Mouse (Mus musculus) gastrocnemius, postnatal 36 days (tissue): ENCODE measurements around the gene Sgpp2. TPM values are rescaled to one million over a fixed set of nuclear protein-coding genes. Genes with fewer than 3 reads are reported as not detected.

Experiments used
- DNase-seq, 2 experiments: peaks; one replicate each; pipeline ENCODE4 v3.0.0; 2022
- intact Hi-C: fragments of 180-260 bp; cut with DNase I; formaldehyde crosslinking; loops from one replicate; pipeline ENCODE4 v1.15.1; 2025
- total RNA-seq, 2 experiments: library from RNA; stranded (reverse); gene quantifications; 2 replicates each; pipeline ENCODE4 v1.2.3; 2021

The Sgpp2 gene
- total RNA-seq, 2 experiments from 2014 or later: not detected

DNA sequence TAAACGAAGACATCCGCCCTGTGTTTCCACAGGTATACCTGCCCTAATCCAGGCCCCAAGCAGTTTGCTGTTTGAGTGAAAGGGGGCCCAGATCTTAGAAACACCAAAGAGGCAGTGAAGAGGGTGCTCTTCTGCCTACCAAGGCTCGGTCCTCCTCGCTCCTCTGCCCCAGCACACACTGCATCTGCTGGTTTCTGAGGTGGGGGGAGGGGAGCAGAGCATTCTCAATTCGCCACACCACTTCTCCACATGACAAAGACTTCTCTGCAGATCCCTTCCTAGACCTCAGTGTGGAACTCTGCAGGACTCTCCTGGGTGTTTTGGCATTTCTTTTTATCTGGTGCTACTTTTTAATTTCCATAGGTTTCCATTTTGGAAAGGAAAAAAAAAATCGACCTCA lies 85.6 kb downstream of the Sgpp2 start:
- intact Hi-C loops: loop anchor here (5.0 kb wide), 1 partner anchor 48 kb away; no protein-coding TSS in a partner anchor
- DNase-seq: no peak

DNA sequence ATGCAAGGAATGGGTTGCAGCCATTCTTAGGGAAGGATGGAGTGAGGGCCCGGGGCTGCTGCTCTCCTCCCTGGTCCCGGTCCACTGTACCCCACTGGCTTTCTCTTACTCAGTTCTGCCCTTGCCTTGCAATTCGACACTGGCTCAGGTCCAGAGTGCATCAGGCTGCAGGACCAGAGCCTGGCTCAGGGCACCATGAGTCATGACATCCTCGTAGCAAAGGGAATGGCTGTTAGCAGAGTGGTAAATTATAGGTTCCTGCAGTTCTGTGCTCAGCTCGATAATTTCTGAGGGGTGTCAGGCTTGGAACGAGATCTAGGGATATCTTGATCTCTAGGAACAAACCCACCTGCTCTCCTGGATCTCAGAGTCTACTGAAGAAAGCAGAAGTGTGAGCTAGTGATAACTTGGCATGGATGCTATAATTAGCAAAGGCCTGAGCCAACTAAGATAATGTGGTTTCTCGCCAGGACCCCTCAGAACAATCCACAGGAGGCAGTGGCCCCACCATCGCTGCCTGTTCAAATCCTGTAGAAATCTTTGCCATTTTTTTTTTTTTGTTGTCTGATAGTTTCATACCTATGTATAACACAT lies 86.3 kb downstream of the Sgpp2 start:
- intact Hi-C loops: loop anchor here (5.0 kb wide), 1 partner anchor 49 kb away; no protein-coding TSS in a partner anchor
- DNase-seq: no peak

DNA sequence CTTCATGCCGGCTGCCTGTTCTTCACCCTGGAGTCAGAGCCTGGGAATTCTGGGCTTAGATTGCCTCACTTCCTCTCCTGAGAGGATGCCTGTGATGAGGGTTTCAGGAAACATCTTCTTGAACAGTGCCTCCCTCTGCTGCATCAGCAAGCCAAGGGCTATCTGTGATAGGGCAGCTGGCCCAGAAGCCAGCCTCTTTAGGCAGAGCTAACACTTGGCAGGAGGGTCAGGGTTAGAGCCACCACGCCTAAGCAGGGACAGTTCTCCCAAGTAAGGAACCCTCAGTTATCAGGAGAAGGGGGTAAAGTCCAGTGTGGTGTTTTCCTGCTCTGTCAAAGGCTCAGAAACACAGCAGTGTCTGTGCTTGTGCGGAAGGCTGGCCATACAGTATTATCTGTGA lies 89.6 kb downstream of the Sgpp2 start:
- DNase-seq: no peak
- intact Hi-C loops: loop anchor here (5.0 kb wide), 1 partner anchor 52 kb away; no protein-coding TSS in a partner anchor

DNA sequence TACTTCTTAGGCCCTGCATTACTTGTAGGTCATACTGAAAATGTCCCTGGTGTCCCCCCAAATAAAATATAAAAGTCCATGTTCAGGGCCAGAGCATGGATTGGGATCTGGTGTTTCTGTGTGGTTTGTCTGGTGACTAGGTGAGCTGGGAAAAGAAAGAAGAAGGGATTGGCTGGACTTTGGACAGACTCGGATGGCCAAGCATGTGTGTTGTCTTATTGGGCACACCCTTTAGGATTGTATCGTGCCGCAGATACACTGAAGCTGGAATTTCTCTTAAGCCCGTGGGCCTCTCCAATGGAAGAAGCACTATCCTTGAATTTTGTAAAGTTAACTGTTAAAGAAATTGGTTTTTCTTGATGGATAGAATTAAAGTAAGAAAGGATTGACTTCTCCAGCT lies 91.3 kb downstream of the Sgpp2 start:
- no peak for DNase-seq
- intact Hi-C loops: no loop called here

DNA sequence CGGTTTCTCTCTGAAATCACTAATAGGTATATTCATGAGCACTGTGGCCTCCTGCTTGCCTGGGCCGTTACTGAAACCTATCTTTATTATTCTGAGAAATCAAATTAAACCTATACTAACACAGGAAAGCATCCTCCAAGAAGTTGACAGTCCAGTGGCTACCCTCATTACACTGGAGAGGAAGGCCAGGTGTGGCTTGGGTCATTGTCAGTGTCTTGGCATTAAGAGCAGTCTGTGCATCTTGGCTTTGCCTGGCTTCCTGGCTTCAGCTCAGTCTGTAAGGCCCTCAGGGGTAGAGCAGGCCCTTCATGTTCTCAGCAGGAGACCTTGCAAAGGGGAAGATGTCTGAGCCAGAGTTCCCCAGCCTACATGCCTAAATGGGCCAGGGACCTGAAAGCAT lies 99.3 kb downstream of the Sgpp2 start:
- no peak for DNase-seq
- intact Hi-C loops: no loop called here

DNA sequence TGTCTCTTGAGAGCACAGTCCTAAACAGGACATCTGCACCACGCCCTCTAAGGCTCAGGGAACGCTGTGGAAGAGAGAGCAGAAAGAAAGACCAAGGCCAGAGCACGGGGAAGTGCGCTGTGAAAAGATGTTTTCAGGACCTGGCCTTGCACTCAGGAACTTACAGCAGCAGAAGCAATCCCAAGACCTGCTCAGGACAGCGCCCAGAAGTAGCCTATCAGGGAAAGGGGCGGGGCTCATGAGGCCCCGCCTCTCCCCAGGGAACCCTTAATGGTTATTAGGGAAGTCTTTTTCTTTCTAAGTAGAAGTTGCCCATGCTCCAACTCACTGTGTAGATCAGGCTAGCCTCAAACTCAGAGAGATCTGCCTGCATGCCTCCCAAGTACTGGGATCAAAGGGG lies 102.5 kb downstream of the Sgpp2 start:
- intact Hi-C loops: no loop called here
- no peak for DNase-seq

DNA sequence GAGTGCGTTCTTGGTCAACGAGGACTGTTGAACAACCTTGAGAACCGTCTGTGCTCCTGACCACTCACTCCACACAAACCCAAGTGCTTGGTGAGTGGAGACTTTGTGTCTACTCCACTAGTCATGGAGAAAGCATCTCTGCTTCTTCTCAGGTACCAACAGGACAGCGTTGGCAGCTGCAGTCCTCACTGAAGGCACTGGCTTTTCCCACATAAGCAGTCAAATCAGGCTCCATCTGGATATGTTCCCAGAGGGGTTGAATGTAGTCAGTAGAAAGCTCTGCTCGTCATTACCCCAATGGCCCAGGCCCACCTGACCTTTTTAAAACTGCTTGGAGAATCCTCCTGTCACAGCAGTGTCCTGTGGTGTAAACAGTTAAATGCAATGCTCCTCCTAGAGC lies 104.3 kb downstream of the Sgpp2 start:
- intact Hi-C loops: no loop called here
- no peak for DNase-seq

DNA sequence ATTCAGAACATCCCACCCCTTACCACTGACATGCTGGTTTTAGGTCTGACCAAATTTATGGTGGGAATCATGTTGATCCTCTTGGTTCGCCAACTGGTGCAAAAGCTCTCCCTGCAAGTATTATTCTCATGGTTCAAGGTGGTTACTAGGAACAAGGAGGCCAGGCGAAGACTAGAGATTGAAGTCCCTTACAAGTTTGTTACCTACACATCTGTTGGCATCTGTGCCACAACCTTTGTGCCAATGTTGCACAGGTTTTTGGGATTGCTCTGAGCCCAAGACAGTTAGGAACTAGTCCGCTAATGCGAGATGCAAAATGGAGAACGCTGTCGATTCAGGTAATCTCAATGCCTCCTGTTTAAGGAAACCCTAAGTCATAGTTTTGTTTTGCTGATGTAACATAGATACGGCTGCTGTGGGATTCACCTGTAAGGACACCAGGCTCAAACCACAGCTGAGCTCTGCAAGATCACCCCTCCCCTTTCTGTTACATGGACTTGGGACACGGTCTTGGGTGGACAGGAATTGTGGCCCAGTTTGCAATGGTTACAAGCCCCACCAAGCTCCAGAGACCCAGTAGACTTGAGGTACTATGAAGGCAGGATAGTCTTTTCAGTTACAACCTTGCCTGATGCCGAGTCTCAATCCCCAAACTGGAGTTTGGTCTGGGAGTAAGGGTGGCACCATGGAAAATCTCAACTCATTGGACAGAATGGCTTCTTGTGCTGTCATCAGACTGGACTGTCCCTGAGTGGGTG lies 107.2 kb downstream of the Sgpp2 start:
- DNase-seq: no peak
- intact Hi-C loops: no loop called here

DNA sequence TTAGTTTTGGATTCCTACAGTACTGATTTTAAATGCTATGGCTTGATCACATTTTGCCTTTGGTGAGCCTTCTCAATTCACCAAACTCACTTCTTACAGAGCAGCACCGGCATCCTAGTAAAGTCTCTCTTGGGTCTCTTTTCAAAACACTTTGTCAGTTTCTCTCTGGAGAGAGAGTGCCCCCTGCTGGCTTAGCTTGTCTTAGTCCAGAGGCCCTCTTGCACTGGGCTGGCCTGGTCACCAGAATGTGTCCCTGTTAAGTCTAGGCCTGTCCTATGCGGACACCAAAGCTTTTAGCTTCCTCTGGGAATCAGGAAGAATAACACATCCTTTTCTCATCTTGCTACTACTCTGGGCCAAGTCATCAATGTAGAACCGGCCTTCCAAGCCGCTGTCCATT lies 109.4 kb downstream of the Sgpp2 start:
- intact Hi-C loops: loop anchor here (2.0 kb wide), 2 partner anchors 203 to 441 kb away; no protein-coding TSS in a partner anchor

DNA sequence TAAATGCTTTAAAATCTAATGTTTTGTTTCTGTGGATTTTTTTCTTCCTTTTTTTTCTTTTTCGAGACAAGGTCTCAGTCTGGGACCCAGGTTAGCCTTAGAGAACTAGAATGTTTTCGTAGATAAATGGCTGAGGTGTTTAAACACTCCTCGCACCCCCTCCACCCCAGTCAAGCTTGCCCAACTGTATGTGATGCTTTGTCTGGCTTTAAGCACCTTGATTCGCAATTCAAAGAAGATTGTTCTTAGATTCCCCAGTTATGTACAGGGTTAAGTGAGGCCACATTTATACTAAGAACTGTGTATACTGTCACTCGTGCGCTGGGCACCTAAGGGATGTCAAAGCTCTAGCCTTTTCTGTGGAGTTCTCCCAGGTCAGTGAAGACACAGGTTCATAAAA lies 110.1 kb downstream of the Sgpp2 start:
- no peak for DNase-seq
- intact Hi-C loops: no loop called here

More for the DNA sequence above, 109.4 kb downstream of the Sgpp2 start:
- DNase-seq: peak; percentile 44 to 63

DNA sequence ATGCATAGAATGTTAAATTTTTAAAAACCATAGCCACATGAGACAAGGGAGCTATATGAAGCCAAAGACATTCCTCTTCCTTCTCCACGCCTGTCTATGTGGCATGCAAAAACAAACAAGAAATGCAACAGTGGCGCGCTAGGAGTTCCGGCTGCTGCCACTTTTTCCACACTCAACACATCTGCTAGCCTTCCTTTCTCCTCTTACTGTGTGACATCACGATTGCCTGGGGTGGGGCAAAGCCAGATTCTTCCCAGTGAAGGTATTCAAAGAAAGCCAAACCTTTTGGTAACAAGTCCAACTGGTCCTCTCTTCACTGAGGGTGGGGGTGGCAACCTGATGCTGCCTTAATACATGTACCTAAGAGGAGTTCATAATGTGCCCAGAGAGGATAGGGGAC lies 111.6 kb downstream of the Sgpp2 start:
- intact Hi-C loops: no loop called here
- no peak for DNase-seq

DNA sequence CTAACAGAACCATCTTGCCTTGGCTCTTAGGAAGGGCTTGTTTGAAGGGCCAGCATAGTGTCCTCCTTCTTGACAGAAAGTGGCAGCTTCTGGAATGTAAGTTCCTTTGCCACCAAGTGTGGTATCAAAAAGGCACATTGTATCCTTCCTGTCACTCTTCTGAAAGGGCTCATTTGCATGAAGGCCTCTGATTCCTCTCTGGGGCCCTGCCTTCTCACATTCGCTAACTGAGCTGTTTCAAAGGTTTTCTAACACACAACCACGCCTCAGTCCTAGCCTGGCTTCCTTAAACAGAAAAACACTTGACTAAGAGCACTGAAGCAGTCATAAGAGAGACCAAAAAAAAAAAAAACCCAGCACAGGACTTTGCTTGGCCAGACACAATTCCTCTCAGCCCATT lies 112.4 kb downstream of the Sgpp2 start:
- DNase-seq: no peak
- intact Hi-C loops: no loop called here

DNA sequence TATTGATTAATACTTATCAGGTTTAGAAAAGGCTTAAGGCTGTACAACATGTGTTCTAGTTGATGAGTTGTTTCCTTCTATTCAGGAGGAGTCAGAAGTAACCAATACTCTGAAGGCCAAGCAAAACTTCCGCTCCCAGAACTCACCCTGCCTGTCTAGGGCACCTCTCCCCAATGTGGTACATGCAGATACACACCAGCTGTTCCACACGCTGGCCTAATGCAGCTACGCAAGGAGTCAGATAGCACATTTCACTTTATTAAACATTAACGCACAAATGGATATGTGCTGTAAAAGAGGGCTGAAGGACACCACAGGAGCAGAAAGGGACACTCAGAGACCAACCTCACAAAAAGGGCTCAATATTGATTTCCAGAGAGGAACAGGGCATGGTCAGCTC lies 114.7 kb downstream of the Sgpp2 start:
- intact Hi-C loops: no loop called here
- DNase-seq: no peak

DNA sequence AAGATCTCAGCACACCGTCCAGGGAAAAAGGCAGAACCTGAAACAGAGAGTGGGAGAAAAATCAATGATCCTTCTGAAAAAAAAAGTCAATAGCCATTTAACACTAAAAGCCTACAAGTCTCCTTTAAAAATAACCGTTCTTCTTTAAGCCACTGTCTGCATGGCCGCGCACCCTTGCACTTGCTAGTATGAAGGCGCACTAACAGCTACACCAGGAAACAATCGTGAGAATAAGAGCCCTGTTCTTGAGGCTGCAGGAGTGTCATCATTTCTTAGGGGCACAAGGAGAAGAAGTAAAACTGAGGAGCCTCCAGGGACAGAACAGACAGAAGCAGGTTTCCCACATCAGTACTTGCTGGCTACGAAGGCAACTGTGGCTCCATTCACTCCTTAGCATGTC lies 115.2 kb downstream of the Sgpp2 start:
- no peak for DNase-seq
- intact Hi-C loops: no loop called here

DNA sequence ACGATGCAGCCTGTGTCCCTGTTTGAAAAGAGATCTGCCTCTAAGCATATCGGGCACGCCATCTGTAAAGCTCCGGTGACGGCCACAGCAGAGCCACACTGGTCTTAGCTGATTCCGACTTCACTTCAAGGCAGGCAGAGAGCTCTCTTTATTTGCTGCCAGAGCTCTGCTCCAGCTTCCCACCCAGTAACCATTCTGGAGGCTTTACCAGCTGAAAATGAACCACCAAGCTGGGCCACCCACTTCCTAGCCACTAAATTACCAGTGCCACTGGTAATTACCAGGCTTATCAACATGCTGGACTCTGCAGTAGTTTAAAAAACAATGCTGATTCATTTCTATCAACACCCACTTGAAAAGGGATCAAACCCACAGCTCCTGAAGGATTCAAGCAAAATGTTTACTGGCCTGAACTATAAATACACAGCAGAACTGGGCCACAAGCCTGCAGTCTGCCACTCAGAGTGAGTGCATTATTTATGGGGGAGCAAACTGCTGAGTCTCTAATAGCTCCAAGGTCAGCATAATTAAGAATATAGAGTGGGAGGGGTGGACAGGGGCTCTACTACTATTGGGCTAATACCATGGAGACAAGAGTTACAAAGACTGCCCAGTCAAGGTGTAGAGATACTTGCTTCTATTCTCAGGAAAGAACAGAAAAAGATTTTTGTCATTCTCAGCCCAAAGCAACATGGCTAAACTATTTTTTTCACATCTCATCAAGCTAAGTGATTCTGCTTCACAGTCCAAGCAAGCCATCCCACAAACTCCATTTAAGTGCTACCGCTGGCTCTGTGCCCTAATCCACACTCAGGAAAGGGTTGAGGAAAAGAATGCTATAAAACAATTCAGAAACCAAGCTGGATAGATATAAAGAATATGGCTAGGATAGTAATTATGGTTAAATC lies 115.9 kb downstream of the Sgpp2 start:
- intact Hi-C loops: no loop called here
- DNase-seq: no peak

DNA sequence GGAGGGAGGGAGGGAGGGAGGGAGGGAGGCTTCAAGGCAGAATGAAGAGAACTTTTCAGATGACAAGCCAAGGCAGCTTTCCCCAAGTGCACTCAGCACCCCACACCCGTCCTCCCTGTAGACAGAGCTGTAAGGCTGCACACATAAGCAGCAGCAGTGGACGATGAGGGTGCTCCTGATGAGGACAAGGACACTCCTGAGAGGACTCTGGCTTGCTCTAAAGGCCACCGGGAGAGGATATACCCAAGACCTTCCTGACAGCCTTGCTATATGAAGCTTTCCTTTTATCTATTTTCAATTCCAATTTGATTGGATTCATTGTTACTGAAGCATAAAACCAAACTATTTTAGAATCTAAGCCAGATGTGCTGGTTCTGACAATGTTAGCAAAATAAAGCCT lies 116.7 kb downstream of the Sgpp2 start:
- intact Hi-C loops: no loop called here
- no peak for DNase-seq

DNA sequence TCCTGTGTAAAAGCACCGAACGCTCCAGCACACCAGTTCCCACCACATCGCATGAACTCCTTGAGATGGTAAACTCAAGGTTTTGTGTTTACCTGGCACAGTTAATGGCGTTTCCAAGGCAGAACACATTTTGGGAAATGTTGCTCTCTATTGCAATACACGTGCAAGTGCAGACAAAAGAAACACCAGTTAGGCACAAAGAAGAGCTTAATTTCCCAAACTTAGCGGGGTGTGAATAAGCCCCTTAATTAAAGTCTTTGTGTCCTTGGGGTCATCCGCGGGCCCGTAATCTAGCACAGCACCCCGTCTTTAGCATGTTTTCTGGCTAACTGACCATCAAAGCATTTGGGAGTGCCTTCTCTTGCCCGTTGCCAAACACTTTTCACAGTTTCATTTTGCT lies 118.7 kb downstream of the Sgpp2 start:
- DNase-seq: no peak
- intact Hi-C loops: no loop called here

DNA sequence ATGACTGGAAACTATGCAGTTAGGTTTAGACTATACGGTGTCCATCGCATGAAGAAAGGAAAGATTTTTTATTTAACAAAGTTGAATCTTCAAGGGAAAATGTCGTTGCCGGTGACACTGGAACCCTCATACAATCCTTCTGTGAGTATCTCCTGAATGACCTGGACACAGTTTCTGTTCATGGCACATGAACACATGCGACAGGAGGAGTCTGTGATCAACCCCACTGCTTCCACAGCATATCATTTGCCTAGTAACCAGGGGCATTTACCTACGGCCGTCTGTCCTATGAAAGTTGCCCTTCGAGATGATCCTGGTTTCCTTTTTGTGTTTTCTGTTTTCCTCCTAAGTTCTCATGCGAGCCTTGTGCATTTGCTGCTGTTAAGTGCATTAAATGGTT lies 123.3 kb downstream of the Sgpp2 start:
- intact Hi-C loops: no loop called here

DNA sequence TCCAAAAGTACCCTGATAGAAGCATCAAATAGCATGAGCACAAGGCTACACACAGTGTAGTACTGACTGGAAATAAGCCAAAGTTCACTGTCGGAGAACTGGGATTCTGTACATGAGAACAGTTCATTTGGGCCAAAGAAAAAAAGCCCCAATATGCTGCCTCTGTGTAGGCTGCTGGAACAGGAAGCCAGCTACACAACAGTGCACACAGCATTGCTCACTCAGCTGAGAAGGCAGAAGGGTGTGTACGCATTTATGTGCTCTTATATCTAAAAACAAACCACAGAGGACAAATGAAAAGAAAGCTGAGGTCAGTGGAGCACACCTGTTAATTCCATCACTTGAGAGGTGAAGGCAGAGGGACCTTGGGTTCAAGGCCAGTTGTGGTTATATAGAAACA lies 125.8 kb downstream of the Sgpp2 start:
- no peak for DNase-seq
- intact Hi-C loops: no loop called here

More for the DNA sequence above, 123.3 kb downstream of the Sgpp2 start:
- no peak for DNase-seq

DNA sequence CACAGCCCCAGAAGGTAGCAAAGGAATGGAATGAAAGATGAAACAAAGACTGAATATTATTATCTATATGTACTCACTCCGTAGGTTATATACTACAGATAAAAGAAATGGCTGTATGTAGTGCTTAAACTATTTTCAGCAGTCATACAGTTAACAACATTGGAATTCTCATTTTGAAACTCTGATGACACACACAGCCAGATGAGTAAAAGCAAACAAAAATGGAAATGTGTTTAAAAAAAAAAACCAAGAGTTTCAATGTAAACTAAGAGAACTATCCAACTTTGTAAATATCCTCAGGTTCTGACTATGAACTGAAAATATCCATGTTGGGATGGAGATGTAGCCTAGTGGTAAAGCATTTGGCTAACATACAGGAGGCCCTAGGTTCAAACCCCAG lies 126.3 kb downstream of the Sgpp2 start:
- intact Hi-C loops: no loop called here
- no peak for DNase-seq

DNA sequence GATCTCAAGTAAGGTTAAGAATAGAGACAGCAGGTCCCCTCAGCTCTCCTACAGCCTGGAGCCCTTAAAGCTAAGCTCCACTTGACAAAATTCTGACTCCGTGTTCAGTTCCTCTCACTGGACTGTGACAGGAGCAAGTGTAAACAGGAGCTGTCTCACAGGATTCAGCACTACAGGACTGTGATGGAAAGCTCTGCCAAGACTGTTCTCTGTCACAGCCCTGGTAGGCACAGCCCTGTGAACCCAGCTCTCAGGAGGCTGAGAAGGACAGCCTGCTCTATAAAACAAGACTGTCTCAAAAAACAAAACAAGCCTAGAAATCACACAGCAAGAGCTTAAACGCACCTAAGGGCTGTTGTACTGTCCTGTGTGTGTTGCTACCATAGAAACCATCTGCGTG lies 127.0 kb downstream of the Sgpp2 start:
- intact Hi-C loops: no loop called here
- DNase-seq: no peak
